Mouse (Mus musculus) naive thymus-derived CD4-positive, alpha-beta T cell, adult 5 months (primary cell): ENCODE data around the gene Rgs11. TPM values are rescaled to one million over a fixed set of nuclear protein-coding genes. Genes with fewer than 3 reads are reported as not detected.

Source experiments
- polyA plus RNA-seq: library from polyadenylated mRNA; unstranded; fragments of 100-300 nt; shearing (Covaris generic); gene quantifications from one replicate; pipeline ENCODE4 v1.2.1, GENCODE M21; 2017

The Rgs11 gene
- polyA plus RNA-seq: 39.8 TPM

GRCm38 (mm10) chr17:26202737-26203136, at the start of gene Rgs11:
Rgs11 (plus strand) TSS chr17:26202951.

DNA sequence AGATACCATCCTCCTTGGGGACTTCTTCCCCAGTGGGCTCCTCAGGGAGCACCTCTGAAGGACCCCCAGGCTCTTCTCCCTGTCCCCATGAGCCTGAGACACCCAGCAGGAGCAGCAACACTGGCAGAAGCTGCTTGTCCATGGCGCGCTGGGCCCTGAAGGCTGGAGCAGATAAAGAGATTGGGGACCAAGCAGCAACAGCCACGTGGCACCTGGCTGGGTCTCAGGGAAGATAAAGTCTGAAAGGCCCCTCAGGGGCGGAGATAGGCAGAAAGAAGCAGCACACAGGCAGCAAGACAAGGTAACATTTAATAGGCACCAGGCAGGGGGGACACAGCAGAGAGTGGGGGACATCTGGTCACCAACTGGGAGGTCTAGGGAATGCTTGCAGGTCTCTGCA, 3.9 kb upstream of the Rgs11 start, which contains the start of gene Pdia2:
TSS of gene Pdia2 (minus strand) at position 196 of the 400 bp plus-strand sequence.

GRCm38 (mm10) chr17:26207686-26208085, 4.9 kb downstream of the Rgs11 start, which contains the start of gene Arhgdig:
Arhgdig (minus strand) TSS chr17:26207786.

GRCm38 (mm10) chr17:26244101-26244841, 41.5 kb downstream of the Rgs11 start, which contains the start of gene Fam234a:
Fam234a (minus strand) TSS chr17:26244242.

DNA sequence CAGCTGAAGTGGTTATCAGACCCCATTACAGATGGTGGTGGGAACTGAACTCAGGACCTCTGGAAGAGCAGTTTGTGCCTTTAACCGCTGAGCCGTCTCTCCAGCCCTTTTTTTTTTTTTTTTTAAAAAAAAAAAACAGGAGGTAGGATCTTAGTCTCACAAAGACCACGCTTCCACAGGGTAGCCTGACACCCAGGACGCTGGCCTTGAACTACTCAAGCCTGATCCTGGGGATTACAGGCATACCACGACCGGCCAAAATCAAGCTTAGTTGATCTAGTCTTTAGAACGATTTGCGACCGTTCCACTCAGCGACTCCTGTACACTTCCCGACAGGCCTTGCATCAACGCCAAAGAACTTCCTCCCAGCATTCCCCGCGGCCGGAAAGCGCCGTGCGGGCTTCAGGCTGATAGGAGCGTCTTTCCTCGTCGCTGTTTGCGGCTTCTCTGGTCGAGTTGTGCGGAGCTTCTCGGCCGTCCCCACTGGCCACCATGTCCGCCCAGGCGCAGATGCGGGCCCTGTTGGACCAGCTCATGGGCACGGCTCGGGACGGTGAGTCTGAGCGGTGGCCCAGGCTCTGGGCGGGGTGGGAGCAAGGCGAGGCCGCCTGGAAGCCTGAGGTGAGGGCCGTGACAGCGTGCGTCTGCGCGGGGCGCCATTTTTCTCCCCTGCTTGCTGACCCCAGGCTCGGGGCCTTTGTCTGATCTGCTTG, 49.9 kb downstream of the Rgs11 start, which contains the start of gene Luc7l:
TSS of gene Luc7l (plus strand) at position 358 of the 713 bp plus-strand sequence.

Other genes starting within 250 kb of the Rgs11 start
- gene Capn15, start 217.2 kb upstream of the Rgs11 start, polyA plus RNA-seq: 25.9 TPM
- 15.6 TPM for gene Rab11fip3, start 133.4 kb upstream of the Rgs11 start, polyA plus RNA-seq
- gene Decr2, start 112.6 kb upstream of the Rgs11 start, polyA plus RNA-seq: 17.6 TPM
- gene Nme4, start 107.3 kb upstream of the Rgs11 start, polyA plus RNA-seq: 10.2 TPM
- gene Tmem8, start 89.7 kb upstream of the Rgs11 start, polyA plus RNA-seq: 28.4 TPM
- gene Mrpl28, start 79.5 kb upstream of the Rgs11 start, polyA plus RNA-seq: 44.7 TPM
- gene Axin1, start 64.3 kb upstream of the Rgs11 start, polyA plus RNA-seq: 146 TPM
- gene Pdia2, start 3.9 kb upstream of the Rgs11 start, polyA plus RNA-seq: not detected
- gene Arhgdig, start 4.8 kb downstream of the Rgs11 start, polyA plus RNA-seq: not detected
- gene Fam234a, start 41.3 kb downstream of the Rgs11 start, polyA plus RNA-seq: 24.9 TPM
- gene Luc7l, start 49.9 kb downstream of the Rgs11 start, polyA plus RNA-seq: 200 TPM
- not detected for gene Neurl1b, start 211.9 kb downstream of the Rgs11 start, polyA plus RNA-seq